Mouse (Mus musculus) stomach, postnatal 0 days (tissue): ENCODE measurements around the gene Oca2.

ENCODE experiments used
- CTCF ChIP-seq: IDR thresholded peaks from 2 replicates; pipeline ENCODE4 v1.5.1; 2016; ENCODE audit warnings: antibody characterized with exemption, low read depth, mild to moderate bottlenecking, moderate library complexity
- EP300 ChIP-seq: optimal IDR thresholded peaks from 2 replicates; pipeline ENCODE3; 2016; ENCODE audit warnings: antibody characterized with exemption

GRCm38 (mm10) chr7:56499767-56500166, 260.2 kb downstream of the Oca2 start:
- no peak for TF ChIP-seq CTCF
- TF ChIP-seq EP300 = no peak
